Comparison of ENCODE assay signal across 9 mouse cellular contexts in genomic region chr3:86538645-86539554, GRCm38 (mm10). TPM values are rescaled to one million over a fixed set of nuclear protein-coding genes. Genes with fewer than 3 reads are reported as not detected.
DNase-seq lines count a peak whose midpoint lies in the region; ATAC-seq and TF ChIP-seq lines count a peak whose summit lies in the region.
"Had no signal": no experiment of that assay in that cellular context is flagged by ENCODE, and none has a peak within 500 bp of the region (broad histone marks: within the 10 kb centered on the region; RNA-seq: fewer than 3 reads in every experiment).

No protein-coding gene starts in this region.

- TF ChIP-seq CTCF in heart, adult 2 months (IDR thresholded peaks at IDR 0.05), result no peak
- peak; percentile 59 for TF ChIP-seq CTCF in intestine, postnatal 0 days (IDR thresholded peaks at IDR 0.05; ENCODE audit: low read depth)

- 0 out of 2 replicates have a peak overlapping the region, but pooled peaks have one; percentile 9 for H3K4me2 ChIP-seq in intestine, postnatal 0 days (replicated peaks; ENCODE audit: low read depth)
- H3K4me2 ChIP-seq in neural tube, embryonic 12.5 days (replicated peaks), result peak overlapping the region; percentile 38

- H3K9me3 ChIP-seq in intestine, postnatal 0 days (ENCODE audit: control insufficient read depth), result no peaks in the 10 kb centered on the region
- H3K9me3 ChIP-seq in neural tube, embryonic 12.5 days, result no peaks in the 10 kb centered on the region

- peak; percentile 83 for DNase-seq in heart, adult 11 months
- no peak for DNase-seq in heart, adult 2 months
- peak; percentile 65 for DNase-seq in embryo, embryonic 10 days (ENCODE audit: low spot score)
- DNase-seq in left cerebral cortex, adult 11 months (ENCODE audit: low spot score), result no peak
- no peak for DNase-seq in layer of hippocampus, adult 8-10 months (ENCODE audit: low spot score in 2 of 2)
- no peak for DNase-seq in cerebellum, postnatal 36 days

- WGBS in heart, adult 2 months, result 52% methylated on average over 13 of the region's 13 CpGs
- 33% methylated on average over 13 of the region's 13 CpGs for WGBS in intestine, postnatal 0 days
- 23% methylated on average over 13 of the region's 13 CpGs for WGBS in neural tube, embryonic 12.5 days

- TF ChIP-seq EP300 in heart, adult 2 months (IDR thresholded peaks at IDR 0.05; ENCODE audit: insufficient read depth, low read depth, low read length), result no peak

- no peak overlapping the region for H3K4me3 ChIP-seq in heart, adult 2 months
- no peak overlapping the region for H3K4me3 ChIP-seq in intestine, postnatal 0 days (ENCODE audit: low read depth, low read length)
- no peak overlapping the region for H3K4me3 ChIP-seq in neural tube, embryonic 12.5 days

- H3K79me2 ChIP-seq in heart, adult 2 months (replicated peaks; ENCODE audit: control insufficient read depth, insufficient read depth, low read length), result no peaks in the 10 kb centered on the region

- intact Hi-C loops in heart, adult 2 months (cut with DNase I), result no loop called here

- no peak overlapping the region for H3K27ac ChIP-seq in heart, adult 2 months
- H3K27ac ChIP-seq in intestine, postnatal 0 days (ENCODE audit: low read depth, low read length), result 0 out of 2 replicates have a peak overlapping the region, but pooled peaks have one; percentile 15
- H3K27ac ChIP-seq in neural tube, embryonic 12.5 days, result peak overlapping the region; percentile 74

- H3K4me1 ChIP-seq in heart, adult 2 months (ENCODE audit: control insufficient read depth, insufficient read depth, low read length), result no peaks in the 10 kb centered on the region
- H3K4me1 ChIP-seq in intestine, postnatal 0 days (replicated peaks; ENCODE audit: control insufficient read depth, insufficient read depth, low read length), result 0 out of 2 replicates have a peak, but pooled peaks cover 5% of the 10 kb centered on the region
- H3K4me1 ChIP-seq in neural tube, embryonic 12.5 days, result peaks cover 15% of the 10 kb centered on the region

- H3K36me3 ChIP-seq in heart, adult 2 months (ENCODE audit: control insufficient read depth, insufficient read depth, low read length), result no peaks in the 10 kb centered on the region
- no peaks in the 10 kb centered on the region; the same call in 1 of the 2 replicates for H3K36me3 ChIP-seq in intestine, postnatal 0 days (ENCODE audit: control insufficient read depth, insufficient read depth)
- no peaks in the 10 kb centered on the region for H3K36me3 ChIP-seq in neural tube, embryonic 12.5 days

- ATAC-seq in intestine, postnatal 0 days, result no peak
- ATAC-seq in neural tube, embryonic 12.5 days (ENCODE audit: low FRiP score, low read depth), result no peak

- H3K9ac ChIP-seq in heart, adult 2 months (ENCODE audit: low read depth, low read length), result no peak overlapping the region
- H3K9ac ChIP-seq in intestine, postnatal 0 days (ENCODE audit: low read depth, low read length), result no peak overlapping the region
- no peak overlapping the region for H3K9ac ChIP-seq in neural tube, embryonic 12.5 days

- H3K27me3 ChIP-seq in heart, adult 2 months (ENCODE audit: control insufficient read depth, insufficient read depth, low read length), result no peaks in the 10 kb centered on the region
- no peaks in the 10 kb centered on the region for H3K27me3 ChIP-seq in intestine, postnatal 0 days (replicated peaks; ENCODE audit: control insufficient read depth, insufficient read depth, low read length)
- H3K27me3 ChIP-seq in neural tube, embryonic 12.5 days (replicated peaks), result no peaks in the 10 kb centered on the region

- TF ChIP-seq POLR2A in heart, adult 2 months (IDR thresholded peaks at IDR 0.05; ENCODE audit: insufficient read depth, low read depth, low read length), result no peak

RNA-seq across cellular contexts. Expression of gene Mab21l2, which starts 9.5 kb away (rescaled TPM):
- total RNA-seq in heart, adult 2 months (2021), result under 1 TPM in 1 of 2 experiments, not detected in 1; 0.09 TPM
- polyA plus RNA-seq in heart, adult 2 months (2012; rRNA removed), result 0.20 and 0.29 TPM in 2 replicates
- 37.2 and 38.9 TPM in 2 replicates for polyA plus RNA-seq in intestine, postnatal 0 days (2015; fragmentation: Nextera tagmentation; extraction: Ambion mirVana)
- polyA plus RNA-seq in neural tube, embryonic 12.5 days (2016; fragmentation: Nextera tagmentation; extraction: Ambion mirVana), result 194 and 197 TPM in 2 replicates
- total RNA-seq in layer of hippocampus, adult 8-10 months (2022), result under 1 TPM; 0.12 to 0.23 (median 0.19) TPM
- total RNA-seq: MEL had no signal

Comparison
In these comparisons a context has a peak if more than half of its experiments do, and no peak if none do; other contexts are left out.
1. DNase-seq: peak in heart, adult 11 months (single experiment) and embryo, embryonic 10 days (single experiment); none in heart, adult 2 months (0 of 2), left cerebral cortex, adult 11 months (single experiment), layer of hippocampus, adult 8-10 months (0 of 2) and cerebellum, postnatal 36 days (0 of 2).
2. RNA of gene Mab21l2, which starts 9.5 kb away (polyA plus RNA-seq): 194 to 197 TPM in neural tube, embryonic 12.5 days and 37.2 to 38.9 TPM in intestine, postnatal 0 days; 0.20 to 0.29 TPM in heart, adult 2 months; every median in the first group is over 10 times any median in the second.